Mouse (Mus musculus) bone marrow macrophage, adult 2 months (primary cell): Measurements from ENCODE around the gene Bmpr2.

Source experiments
- CTCF ChIP-seq: IDR thresholded peaks from 2 replicates; pipeline ENCODE4 v1.5.1; 2012; ENCODE audit warnings: low read depth, mild to moderate bottlenecking, low read length, moderate library complexity
- POLR2A ChIP-seq: IDR thresholded peaks from 2 replicates; pipeline ENCODE4 v1.6.1; 2012; ENCODE audit warnings: mild to moderate bottlenecking, low read depth, low read length, borderline replicate concordance

- no peak for TF ChIP-seq POLR2A
- TF ChIP-seq CTCF: no peak
Measured at GRCm38 (mm10) chr1:59789741-59790140, 26.5 kb downstream of the Bmpr2 start.
